Mouse (Mus musculus): ENCODE measurements around the gene Spag7. TPM values are rescaled to one million over a fixed set of nuclear protein-coding genes. Genes with fewer than 3 reads are reported as not detected.

Gene Spag7
- polyA plus RNA-seq, 1 experiment: 47.9 TPM

DNA sequence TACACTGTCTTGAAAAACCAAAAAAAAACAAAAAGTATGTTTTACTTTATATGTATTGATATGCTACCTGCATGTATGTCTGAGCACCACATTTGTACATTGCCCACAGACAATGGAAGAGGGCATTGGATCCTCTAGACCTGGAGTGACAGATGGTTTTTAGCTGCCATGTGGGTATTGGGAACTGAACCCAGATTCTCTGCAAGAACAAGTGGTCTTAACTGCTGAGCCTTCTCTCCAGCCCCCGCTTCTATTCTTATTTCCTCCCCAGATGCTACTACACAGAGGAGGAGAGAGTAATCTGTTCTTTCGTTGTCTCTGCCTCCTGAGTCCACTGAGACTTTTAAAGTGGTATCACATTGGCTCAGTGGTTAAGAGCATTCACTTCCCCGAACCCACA, 24.3 kb upstream of the Spag7 start:
- H3K27me3 ChIP-seq (ENCODE audit: control insufficient read depth, insufficient read depth, low read length): no peaks in the 10 kb centered on the region

DNA sequence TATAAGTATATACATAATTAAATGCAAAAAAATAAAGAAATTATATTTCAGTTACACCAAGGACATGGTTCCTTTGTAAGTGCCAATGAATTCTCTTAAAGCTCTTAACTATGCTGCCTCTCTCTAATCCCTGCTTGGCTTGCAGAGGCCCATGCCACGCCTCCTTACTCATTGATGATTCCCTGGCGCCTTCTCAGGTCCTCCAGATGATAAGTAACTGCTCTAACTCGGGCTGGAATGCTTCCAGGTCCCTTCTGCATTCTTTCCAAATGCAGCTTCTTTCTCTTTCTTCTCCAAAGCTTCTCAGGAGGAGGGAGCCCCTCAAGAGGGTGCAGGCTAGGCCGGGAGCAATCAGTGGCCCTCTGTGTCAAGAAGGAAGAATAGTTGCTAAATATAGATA, 20.4 kb upstream of the Spag7 start:
- Histone ChIP-seq H3K4me3 (ENCODE audit: control insufficient read depth, low read depth, low read length) (no peak overlapping the region), H3K36me3 (ENCODE audit: control insufficient read depth, insufficient read depth, low read length) (no peaks in the 10 kb centered on the region), H3K27me3 (ENCODE audit: control insufficient read depth, insufficient read depth, low read length) (no peaks in the 10 kb centered on the region), H3K27ac (ENCODE audit: control insufficient read depth, insufficient read depth, low read depth, low read length) (no peak overlapping the region), H3K4me1 (ENCODE audit: control insufficient read depth, insufficient read depth, low read length) (peaks cover 9% of the 10 kb centered on the region)
- TF ChIP-seq CTCF (IDR thresholded peaks at IDR 0.05; ENCODE audit: control insufficient read depth, insufficient read depth, insufficient replicate concordance, low read depth, low read length) (no peak), POLR2A (IDR thresholded peaks at IDR 0.05; ENCODE audit: control insufficient read depth, low read depth, low read length) (no peak)

More for the DNA sequence above, 24.3 kb upstream of the Spag7 start:
- no peak overlapping the region for H3K4me3 ChIP-seq (ENCODE audit: control insufficient read depth, low read depth, low read length)
- no peak overlapping the region for H3K27ac ChIP-seq (ENCODE audit: control insufficient read depth, insufficient read depth, low read depth, low read length)
- peaks cover under 1% of the 10 kb centered on the region for H3K4me1 ChIP-seq (ENCODE audit: control insufficient read depth, insufficient read depth, low read length)
- no peak for TF ChIP-seq CTCF (IDR thresholded peaks at IDR 0.05; ENCODE audit: control insufficient read depth, insufficient read depth, insufficient replicate concordance, low read depth, low read length)
- H3K36me3 ChIP-seq (ENCODE audit: control insufficient read depth, insufficient read depth, low read length): no peaks in the 10 kb centered on the region

DNA sequence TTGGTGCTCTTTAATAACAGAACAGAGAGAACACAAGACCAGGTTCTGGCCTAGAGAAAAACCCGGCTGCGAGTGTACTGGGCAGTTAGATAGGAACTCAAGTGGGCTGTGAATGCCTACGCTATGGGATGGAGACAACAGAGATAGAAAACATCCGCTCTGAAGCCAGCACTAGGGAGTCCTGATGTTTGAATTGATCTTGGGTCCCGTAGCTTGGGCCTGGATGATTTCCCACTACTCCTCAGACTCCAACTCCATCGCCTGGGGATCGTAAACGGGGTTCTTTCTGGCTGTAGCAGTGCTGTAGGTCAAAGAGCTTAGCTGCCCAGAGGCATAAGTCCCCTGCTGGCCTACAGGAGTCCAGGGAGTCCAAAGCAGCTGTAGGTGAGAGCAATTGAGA, 19.2 kb upstream of the Spag7 start:
- Histone ChIP-seq H3K4me1 (ENCODE audit: control insufficient read depth, insufficient read depth, low read length) (peaks cover 9% of the 10 kb centered on the region), H3K27me3 (ENCODE audit: control insufficient read depth, insufficient read depth, low read length) (no peaks in the 10 kb centered on the region), H3K27ac (ENCODE audit: control insufficient read depth, insufficient read depth, low read depth, low read length) (peak overlapping the region; percentile 3), H3K4me3 (ENCODE audit: control insufficient read depth, low read depth, low read length) (peak overlapping the region; percentile 84), H3K36me3 (ENCODE audit: control insufficient read depth, insufficient read depth, low read length) (no peaks in the 10 kb centered on the region)
- TF ChIP-seq CTCF (IDR thresholded peaks at IDR 0.05; ENCODE audit: control insufficient read depth, insufficient read depth, insufficient replicate concordance, low read depth, low read length) (no peak), POLR2A (IDR thresholded peaks at IDR 0.05; ENCODE audit: control insufficient read depth, low read depth, low read length) (no peak)

DNA sequence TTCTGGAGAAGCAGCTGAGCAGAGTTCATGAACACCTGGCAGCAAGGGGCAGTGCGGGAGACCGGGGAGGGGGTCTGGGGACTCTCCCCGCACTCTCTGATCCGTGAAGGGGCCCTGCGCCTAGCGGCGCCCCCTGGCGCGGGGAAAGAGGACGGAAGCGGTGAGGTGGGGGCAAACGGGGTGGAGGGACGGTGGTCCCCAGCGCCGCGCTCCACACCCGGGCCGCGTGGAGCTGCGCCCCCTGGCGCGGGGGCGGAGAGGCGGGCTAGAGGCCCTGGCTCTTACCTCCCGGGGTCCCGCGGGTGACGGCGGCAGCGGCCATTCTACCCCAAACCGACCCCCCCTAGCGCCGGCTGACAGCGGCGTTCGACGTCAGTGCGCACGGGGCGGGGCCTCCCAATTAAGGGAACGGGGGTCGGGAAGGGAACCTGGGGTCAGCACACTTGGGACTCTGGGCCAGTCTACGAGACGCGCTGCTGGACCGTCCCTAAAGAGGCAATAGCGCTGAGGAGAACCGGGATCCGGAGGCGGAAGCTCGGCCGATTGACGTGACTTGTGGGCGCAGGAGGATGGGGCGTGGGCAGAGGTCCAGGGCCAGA, 18.5 kb upstream of the Spag7 start, which contains the start of gene Camta2:
TSS of gene Camta2 (minus strand) at position 505 of the 599 bp plus-strand sequence.
- H3K36me3 ChIP-seq (ENCODE audit: control insufficient read depth, insufficient read depth, low read length): no peaks in the 10 kb centered on the region; the same call in 1 of the 2 replicates
- TF ChIP-seq CTCF (IDR thresholded peaks at IDR 0.05; ENCODE audit: control insufficient read depth, insufficient read depth, insufficient replicate concordance, low read depth, low read length) (no peak), POLR2A (IDR thresholded peaks at IDR 0.05; ENCODE audit: control insufficient read depth, low read depth, low read length) (peak; percentile 43)
- peaks cover 9% of the 10 kb centered on the region for H3K4me1 ChIP-seq (ENCODE audit: control insufficient read depth, insufficient read depth, low read length)
- peak within 1 kb of the TSS; percentile 84 for H3K4me3 ChIP-seq (ENCODE audit: control insufficient read depth, low read depth, low read length)
- H3K27ac ChIP-seq (ENCODE audit: control insufficient read depth, insufficient read depth, low read depth, low read length): peak within 1 kb of the TSS; percentile 30
- no peaks in the 10 kb centered on the region for H3K27me3 ChIP-seq (ENCODE audit: control insufficient read depth, insufficient read depth, low read length)

DNA sequence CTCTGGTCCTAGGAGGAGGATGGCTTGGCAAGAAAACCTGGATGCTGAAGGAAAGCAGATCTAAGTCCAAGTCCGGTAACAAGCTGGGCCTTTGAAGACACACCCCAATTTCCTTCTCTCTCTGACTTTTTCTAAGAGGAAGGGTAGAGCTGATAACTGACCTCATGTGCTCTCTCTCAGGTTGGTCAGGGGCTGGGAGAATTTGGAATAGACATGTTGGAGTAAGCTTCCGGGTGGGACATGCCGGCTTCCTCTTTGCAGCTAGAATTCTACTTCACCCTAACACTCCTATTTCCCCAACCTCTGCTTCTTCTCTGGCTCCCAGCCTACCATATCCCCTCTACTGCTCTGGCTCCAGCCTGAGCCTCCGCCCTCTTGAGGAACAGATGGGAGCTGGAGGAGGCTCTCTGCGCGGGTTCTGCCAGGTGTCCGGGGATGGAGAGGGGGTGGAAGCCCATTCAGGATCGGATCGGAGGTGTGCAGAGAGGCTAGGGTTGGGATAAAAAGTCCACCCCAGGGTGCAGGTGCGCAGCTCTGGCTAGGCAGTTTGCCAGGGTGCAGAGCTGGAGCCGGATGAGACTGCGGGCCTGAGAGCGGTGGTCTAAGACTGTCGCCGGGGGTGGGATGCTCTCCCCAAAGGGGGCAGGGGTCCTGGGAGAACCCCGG, 17.8 kb upstream of the Spag7 start:
- peak overlapping the region; percentile 84 for H3K4me3 ChIP-seq (ENCODE audit: control insufficient read depth, low read depth, low read length)
- no peak for TF ChIP-seq POLR2A (IDR thresholded peaks at IDR 0.05; ENCODE audit: control insufficient read depth, low read depth, low read length)
- no peak for TF ChIP-seq CTCF (IDR thresholded peaks at IDR 0.05; ENCODE audit: control insufficient read depth, insufficient read depth, insufficient replicate concordance, low read depth, low read length)
- no peaks in the 10 kb centered on the region; the same call in 1 of the 2 replicates for H3K36me3 ChIP-seq (ENCODE audit: control insufficient read depth, insufficient read depth, low read length)
- H3K27me3 ChIP-seq (ENCODE audit: control insufficient read depth, insufficient read depth, low read length): no peaks in the 10 kb centered on the region
- H3K27ac ChIP-seq (ENCODE audit: control insufficient read depth, insufficient read depth, low read depth, low read length): no peak overlapping the region
- H3K4me1 ChIP-seq (ENCODE audit: control insufficient read depth, insufficient read depth, low read length): peaks cover 9% of the 10 kb centered on the region

DNA sequence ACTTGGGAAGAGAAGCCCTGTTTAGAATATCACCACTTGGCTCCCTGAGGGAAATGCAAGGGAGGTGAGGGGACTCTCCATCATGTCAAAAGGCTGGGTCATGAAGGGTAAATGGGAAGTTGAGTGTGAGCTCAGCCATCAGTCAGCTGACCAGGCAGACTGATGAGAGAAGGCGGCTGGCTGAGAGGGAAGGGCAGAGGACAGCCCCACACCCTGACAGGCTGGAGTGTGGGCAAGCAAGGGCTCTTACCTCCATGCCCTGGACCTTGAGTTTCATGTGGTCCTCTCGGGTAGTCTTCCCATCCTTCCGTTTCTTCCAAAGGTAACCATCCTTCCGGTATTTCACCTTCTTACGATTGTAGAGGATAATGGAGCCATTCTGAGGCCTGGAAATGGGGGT, 14.4 kb upstream of the Spag7 start:
- Histone ChIP-seq H3K36me3 (ENCODE audit: control insufficient read depth, insufficient read depth, low read length) (no peaks in the 10 kb centered on the region; the same call in none of the 2 replicates), H3K4me3 (ENCODE audit: control insufficient read depth, low read depth, low read length) (no peak overlapping the region), H3K27me3 (ENCODE audit: control insufficient read depth, insufficient read depth, low read length) (no peaks in the 10 kb centered on the region), H3K27ac (ENCODE audit: control insufficient read depth, insufficient read depth, low read depth, low read length) (no peak overlapping the region), H3K4me1 (ENCODE audit: control insufficient read depth, insufficient read depth, low read length) (peaks cover 9% of the 10 kb centered on the region)
- TF ChIP-seq POLR2A (IDR thresholded peaks at IDR 0.05; ENCODE audit: control insufficient read depth, low read depth, low read length) (no peak), CTCF (IDR thresholded peaks at IDR 0.05; ENCODE audit: control insufficient read depth, insufficient read depth, insufficient replicate concordance, low read depth, low read length) (no peak)

DNA sequence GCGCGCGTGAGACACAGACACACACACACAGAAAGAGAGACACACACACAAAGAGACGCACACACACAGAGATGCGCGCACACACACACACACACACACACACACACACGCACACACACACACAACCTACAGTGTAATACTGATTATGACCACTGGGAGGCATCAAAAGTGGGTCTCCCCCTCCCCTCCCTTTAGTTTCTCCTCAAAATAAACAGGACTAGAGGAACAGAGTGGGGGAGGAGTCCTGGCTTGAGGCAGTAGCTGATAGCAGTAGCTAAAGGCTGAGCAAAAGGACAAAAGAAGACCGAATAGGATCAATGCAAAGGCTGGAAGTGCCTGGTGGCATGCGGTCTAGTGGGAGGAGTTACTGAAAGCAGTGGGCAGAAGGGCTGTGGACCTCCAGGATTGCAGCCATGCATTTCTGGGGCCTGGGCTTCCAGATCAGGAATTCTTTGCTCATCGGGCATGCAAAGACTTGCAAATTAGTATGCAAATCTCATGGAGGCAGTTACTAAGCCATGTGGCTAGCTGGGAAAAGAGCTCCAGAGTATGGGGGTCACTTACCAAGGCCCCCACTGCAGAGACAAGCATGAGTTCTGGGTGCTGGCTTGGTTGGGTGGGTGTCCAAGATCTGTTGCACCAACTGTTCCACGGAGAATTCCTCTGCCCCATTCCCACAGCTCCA, 12.8 kb upstream of the Spag7 start:
- no peak overlapping the region for H3K4me3 ChIP-seq (ENCODE audit: control insufficient read depth, low read depth, low read length)
- H3K27me3 ChIP-seq (ENCODE audit: control insufficient read depth, insufficient read depth, low read length): no peaks in the 10 kb centered on the region
- H3K27ac ChIP-seq (ENCODE audit: control insufficient read depth, insufficient read depth, low read depth, low read length): no peak overlapping the region
- H3K36me3 ChIP-seq (ENCODE audit: control insufficient read depth, insufficient read depth, low read length): no peaks in the 10 kb centered on the region; the same call in none of the 2 replicates
- peaks cover under 1% of the 10 kb centered on the region; the same call in 1 of the 2 replicates for H3K4me1 ChIP-seq (ENCODE audit: control insufficient read depth, insufficient read depth, low read length)
- TF ChIP-seq POLR2A (IDR thresholded peaks at IDR 0.05; ENCODE audit: control insufficient read depth, low read depth, low read length) (no peak), CTCF (IDR thresholded peaks at IDR 0.05; ENCODE audit: control insufficient read depth, insufficient read depth, insufficient replicate concordance, low read depth, low read length) (0 out of 2 replicates have a peak, but pooled peaks have one; percentile 12)
